Mouse (Mus musculus): ENCODE measurements around the gene Hoxb13. TPM values are rescaled to one million over a fixed set of nuclear protein-coding genes. Genes with fewer than 3 reads are reported as not detected.
A peak's percentile ranks its signal among the peaks of the same experiment; 100 is the strongest.

Gene Hoxb13
- polyA plus RNA-seq, 1 experiment from 2014 or later, result not detected

GRCm38 (mm10) chr11:96175511-96175910 lies 18.6 kb upstream of the Hoxb13 start:
- ATAC-seq (ENCODE audit: insufficient read depth, low FRiP score, low read depth), result no peak
- Histone ChIP-seq H3K4me2 (no peak overlapping the region), H3K36me3 (no peaks in the 10 kb centered on the region), H3K27me3 (replicated peaks) (peaks cover 91% of the 10 kb centered on the region), H3K4me3 (replicated peaks) (no peak overlapping the region), H3K27ac (no peak overlapping the region), H3K4me1 (no peaks in the 10 kb centered on the region), H3K9me3 (no peaks in the 10 kb centered on the region), H3K9ac (no peak overlapping the region)
- WGBS, result under 1% methylated on average over 17 of the region's 17 CpGs

- no peaks in the 10 kb centered on the region for H3K4me1 ChIP-seq
- no peaks in the 10 kb centered on the region for H3K36me3 ChIP-seq
- H3K9me3 ChIP-seq, result no peaks in the 10 kb centered on the region
- H3K4me3 ChIP-seq (replicated peaks), result no peak overlapping the region
- H3K27me3 ChIP-seq (replicated peaks), result peaks cover 91% of the 10 kb centered on the region
- H3K4me2 ChIP-seq, result no peak overlapping the region
- WGBS, result 5% methylated on average over 9 of the region's 9 CpGs
- no peak for ATAC-seq (ENCODE audit: insufficient read depth, low FRiP score, low read depth)
- H3K9ac ChIP-seq, result no peak overlapping the region
- H3K27ac ChIP-seq, result no peak overlapping the region
Measured at GRCm38 (mm10) chr11:96175951-96176530, 18.1 kb upstream of the Hoxb13 start.

- Histone ChIP-seq H3K27me3 (replicated peaks) (peaks cover 91% of the 10 kb centered on the region), H3K9ac (no peak overlapping the region), H3K36me3 (no peaks in the 10 kb centered on the region), H3K9me3 (no peaks in the 10 kb centered on the region), H3K4me1 (no peaks in the 10 kb centered on the region), H3K27ac (no peak overlapping the region), H3K4me2 (no peak overlapping the region), H3K4me3 (replicated peaks) (no peak overlapping the region)
- WGBS, result under 1% methylated on average over 10 of the region's 10 CpGs
- ATAC-seq (ENCODE audit: insufficient read depth, low FRiP score, low read depth), result no peak
Measured at GRCm38 (mm10) chr11:96176841-96177240, 17.3 kb upstream of the Hoxb13 start.

GRCm38 (mm10) chr11:96177546-96178174 lies 16.5 kb upstream of the Hoxb13 start:
- Histone ChIP-seq H3K4me1 (no peaks in the 10 kb centered on the region), H3K4me2 (no peak overlapping the region), H3K9me3 (no peaks in the 10 kb centered on the region), H3K4me3 (replicated peaks) (no peak overlapping the region), H3K36me3 (no peaks in the 10 kb centered on the region), H3K9ac (no peak overlapping the region), H3K27me3 (replicated peaks) (peaks cover 91% of the 10 kb centered on the region), H3K27ac (no peak overlapping the region)
- whole genome bisulfite sequencing, result under 1% methylated on average over 27 of the region's 27 CpGs
- no peak for ATAC-seq (ENCODE audit: insufficient read depth, low FRiP score, low read depth)

GRCm38 (mm10) chr11:96178356-96178755 lies 15.8 kb upstream of the Hoxb13 start:
- Histone ChIP-seq H3K4me2 (no peak overlapping the region), H3K9me3 (no peaks in the 10 kb centered on the region), H3K36me3 (no peaks in the 10 kb centered on the region), H3K27me3 (replicated peaks) (peaks cover 91% of the 10 kb centered on the region), H3K9ac (no peak overlapping the region), H3K4me1 (no peaks in the 10 kb centered on the region), H3K4me3 (replicated peaks) (no peak overlapping the region), H3K27ac (no peak overlapping the region)
- WGBS, result under 1% methylated on average over 8 of the region's 8 CpGs
- ATAC-seq (ENCODE audit: insufficient read depth, low FRiP score, low read depth), result no peak

GRCm38 (mm10) chr11:96178911-96179503 lies 15.1 kb upstream of the Hoxb13 start:
- H3K27ac ChIP-seq, result no peak overlapping the region
- H3K4me1 ChIP-seq, result no peaks in the 10 kb centered on the region
- H3K36me3 ChIP-seq, result no peaks in the 10 kb centered on the region
- H3K9me3 ChIP-seq, result no peaks in the 10 kb centered on the region
- WGBS, result 0% methylated on average over 6 of the region's 6 CpGs
- no peak overlapping the region for H3K9ac ChIP-seq
- no peak overlapping the region for H3K4me3 ChIP-seq (replicated peaks)
- no peak for ATAC-seq (ENCODE audit: insufficient read depth, low FRiP score, low read depth)
- H3K4me2 ChIP-seq, result no peak overlapping the region
- peaks cover 89% of the 10 kb centered on the region for H3K27me3 ChIP-seq (replicated peaks)

- WGBS, result 20% methylated on average over 4 of the region's 4 CpGs
- Histone ChIP-seq H3K4me2 (no peak overlapping the region), H3K36me3 (no peaks in the 10 kb centered on the region), H3K4me1 (no peaks in the 10 kb centered on the region), H3K27ac (no peak overlapping the region), H3K27me3 (replicated peaks) (peaks cover 91% of the 10 kb centered on the region), H3K9ac (no peak overlapping the region), H3K9me3 (no peaks in the 10 kb centered on the region), H3K4me3 (replicated peaks) (no peak overlapping the region)
- ATAC-seq (ENCODE audit: insufficient read depth, low FRiP score, low read depth), result no peak
Measured at GRCm38 (mm10) chr11:96181061-96181460, 13.1 kb upstream of the Hoxb13 start.

- no peak overlapping the region for H3K9ac ChIP-seq
- no peaks in the 10 kb centered on the region for H3K4me1 ChIP-seq
- H3K27me3 ChIP-seq (replicated peaks), result peaks cover 94% of the 10 kb centered on the region
- no peak overlapping the region for H3K4me3 ChIP-seq (replicated peaks)
- H3K4me2 ChIP-seq, result no peak overlapping the region
- no peaks in the 10 kb centered on the region for H3K36me3 ChIP-seq
- H3K9me3 ChIP-seq, result no peaks in the 10 kb centered on the region
- ATAC-seq (ENCODE audit: insufficient read depth, low FRiP score, low read depth), result no peak
- H3K27ac ChIP-seq, result no peak overlapping the region
Measured at GRCm38 (mm10) chr11:96184233-96184632, 9.9 kb upstream of the Hoxb13 start.

- Histone ChIP-seq H3K9me3 (no peaks in the 10 kb centered on the region), H3K27me3 (replicated peaks) (peaks cover 93% of the 10 kb centered on the region), H3K4me3 (replicated peaks) (no peak overlapping the region), H3K27ac (no peak overlapping the region), H3K36me3 (no peaks in the 10 kb centered on the region), H3K4me1 (no peaks in the 10 kb centered on the region), H3K9ac (no peak overlapping the region), H3K4me2 (no peak overlapping the region)
- WGBS, result 22% methylated on average over 4 of the region's 4 CpGs
- ATAC-seq (ENCODE audit: insufficient read depth, low FRiP score, low read depth), result no peak
Measured at GRCm38 (mm10) chr11:96187321-96187720, 6.8 kb upstream of the Hoxb13 start.

GRCm38 (mm10) chr11:96189810-96190522 lies 4.2 kb upstream of the Hoxb13 start:
- peaks cover 9% of the 10 kb centered on the region for H3K4me1 ChIP-seq
- H3K9me3 ChIP-seq, result no peaks in the 10 kb centered on the region
- H3K36me3 ChIP-seq, result no peaks in the 10 kb centered on the region
- H3K27ac ChIP-seq, result no peak overlapping the region
- ATAC-seq (ENCODE audit: insufficient read depth, low FRiP score, low read depth), result no peak
- peaks cover 98% of the 10 kb centered on the region for H3K27me3 ChIP-seq (replicated peaks)
- no peak overlapping the region for H3K9ac ChIP-seq
- H3K4me2 ChIP-seq, result no peak overlapping the region
- H3K4me3 ChIP-seq (replicated peaks), result no peak overlapping the region
- WGBS, result 2% methylated on average over 28 of the region's 28 CpGs

- no peaks in the 10 kb centered on the region for H3K9me3 ChIP-seq
- no peak overlapping the region for H3K9ac ChIP-seq
- 6% methylated on average over 5 of the region's 5 CpGs for WGBS
- H3K4me3 ChIP-seq (replicated peaks), result no peak overlapping the region
- H3K27me3 ChIP-seq (replicated peaks), result peaks cover 98% of the 10 kb centered on the region
- H3K4me2 ChIP-seq, result no peak overlapping the region
- ATAC-seq (ENCODE audit: insufficient read depth, low FRiP score, low read depth), result no peak
- H3K4me1 ChIP-seq, result peaks cover 9% of the 10 kb centered on the region
- no peaks in the 10 kb centered on the region for H3K36me3 ChIP-seq
- H3K27ac ChIP-seq, result no peak overlapping the region
Measured at GRCm38 (mm10) chr11:96191132-96191531, 3.0 kb upstream of the Hoxb13 start.

- Histone ChIP-seq H3K27me3 (replicated peaks) (peaks cover 98% of the 10 kb centered on the region), H3K4me1 (peaks cover 9% of the 10 kb centered on the region), H3K4me3 (replicated peaks) (peak overlapping the region; percentile 19), H3K27ac (no peak overlapping the region), H3K9me3 (no peaks in the 10 kb centered on the region), H3K9ac (no peak overlapping the region), H3K36me3 (no peaks in the 10 kb centered on the region), H3K4me2 (peak overlapping the region; percentile 39)
- ATAC-seq (ENCODE audit: insufficient read depth, low FRiP score, low read depth), result no peak
- 1% methylated on average over 10 of the region's 10 CpGs for WGBS
Measured at GRCm38 (mm10) chr11:96194401-96194710, 240 bp downstream of the Hoxb13 start.

All from stomach, embryonic 15.5 days (tissue).